Mouse (Mus musculus): Measurements from ENCODE around the gene Exoc6b. TPM values are rescaled to one million over a fixed set of nuclear protein-coding genes. Genes with fewer than 3 reads are reported as not detected.
"Not testable (repeated sequence)": the region's sequence is repeated elsewhere in the genome, so short reads cannot be mapped to it uniquely, and the experiment has no call there.

Exoc6b gene
- polyA plus RNA-seq, 1 experiment: 7.7 TPM

- no peaks in the 10 kb centered on the region for H3K79me3 ChIP-seq (ENCODE audit: low read depth)
- no peaks in the 10 kb centered on the region for H3K79me2 ChIP-seq (ENCODE audit: control insufficient read depth, insufficient read depth)
- H3K4me3 ChIP-seq (ENCODE audit: insufficient read depth, poor library complexity, severe bottlenecking): no peak overlapping the region
- H3ac ChIP-seq (ENCODE audit: control insufficient read depth, insufficient read length, low read depth): no peak overlapping the region
- no peaks in the 10 kb centered on the region for H3K36me3 ChIP-seq (ENCODE audit: control insufficient read depth, insufficient read depth)
- no peaks in the 10 kb centered on the region for H3K27me3 ChIP-seq (ENCODE audit: control insufficient read depth, insufficient read depth, insufficient read length)
- TF ChIP-seq CEBPB (IDR thresholded peaks at IDR 0.05; ENCODE audit: low read depth): peak; percentile 79
- no peak for TF ChIP-seq USF1 (IDR thresholded peaks at IDR 0.05; ENCODE audit: low read depth)
- peak; percentile 28 for TF ChIP-seq MAX (IDR thresholded peaks at IDR 0.05)
- no peak for TF ChIP-seq CTCF (IDR thresholded peaks at IDR 0.05; ENCODE audit: control insufficient read depth, insufficient read depth, insufficient read length)
- no peak for TF ChIP-seq FOSL1 (IDR thresholded peaks at IDR 0.05; ENCODE audit: insufficient read depth, low read length, poor library complexity, severe bottlenecking)
- TF ChIP-seq MYOD1 (IDR thresholded peaks at IDR 0.05; ENCODE audit: control insufficient read depth, insufficient read length, low read depth): no peak
- TF ChIP-seq MYOG (IDR thresholded peaks at IDR 0.05; ENCODE audit: control insufficient read depth, extremely low read depth, insufficient read length): no peak
These were observed 18.1 kb upstream of the Exoc6b start for GRCm38 (mm10) chr6:85087425-85087824.

GRCm38 (mm10) chr6:85086645-85087044, 17.3 kb upstream of the Exoc6b start:
- Histone ChIP-seq H3K79me3 (ENCODE audit: low read depth) (no peaks in the 10 kb centered on the region), H3K4me3 (ENCODE audit: insufficient read depth, poor library complexity, severe bottlenecking) (no peak overlapping the region), H3K27me3 (ENCODE audit: control insufficient read depth, insufficient read depth, insufficient read length) (peaks cover 3% of the 10 kb centered on the region), H3ac (ENCODE audit: control insufficient read depth, insufficient read length, low read depth) (no peak overlapping the region), H3K36me3 (ENCODE audit: control insufficient read depth, insufficient read depth) (no peaks in the 10 kb centered on the region), H3K79me2 (ENCODE audit: control insufficient read depth, insufficient read depth) (no peaks in the 10 kb centered on the region)
- peak; percentile 21 for TF ChIP-seq CEBPB (IDR thresholded peaks at IDR 0.05; ENCODE audit: low read depth)
- TF ChIP-seq MAX (IDR thresholded peaks at IDR 0.05): no peak

- not testable (repeated sequence) for H3K36me3 ChIP-seq (ENCODE audit: control insufficient read depth, insufficient read depth); H3K4me3 ChIP-seq (ENCODE audit: insufficient read depth, poor library complexity, severe bottlenecking)
These were observed 6.9 kb upstream of the Exoc6b start for GRCm38 (mm10) chr6:85076179-85076720.

DNA sequence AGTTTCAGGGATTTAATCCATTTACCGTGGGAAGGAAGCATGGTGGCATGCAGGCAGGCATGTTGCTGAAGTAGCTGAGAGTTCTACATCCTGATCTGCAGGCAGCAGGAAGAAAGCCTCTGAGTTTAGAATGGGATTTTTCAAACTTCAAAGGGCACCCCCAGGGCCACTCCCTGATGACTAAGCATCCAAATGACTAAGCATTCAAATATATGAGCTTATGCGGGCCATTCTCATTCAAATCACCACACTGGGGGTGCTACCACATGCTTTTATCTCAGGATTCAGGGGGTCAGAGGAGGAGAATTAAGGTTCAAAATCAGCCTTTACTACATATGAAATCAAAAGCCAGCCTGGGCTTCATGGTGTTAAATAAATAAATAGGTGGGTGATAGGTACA, 5.7 kb upstream of the Exoc6b start:
- Histone ChIP-seq H3K27me3 (ENCODE audit: control insufficient read depth, insufficient read depth, insufficient read length) (no peaks in the 10 kb centered on the region), H3K36me3 (ENCODE audit: control insufficient read depth, insufficient read depth) (no peaks in the 10 kb centered on the region), H3ac (ENCODE audit: control insufficient read depth, insufficient read length, low read depth) (no peak overlapping the region), H3K79me3 (ENCODE audit: low read depth) (no peaks in the 10 kb centered on the region), H3K79me2 (ENCODE audit: control insufficient read depth, insufficient read depth) (no peaks in the 10 kb centered on the region), H3K4me3 (ENCODE audit: insufficient read depth, poor library complexity, severe bottlenecking) (no peak overlapping the region)
- TF ChIP-seq FOSL1 (IDR thresholded peaks at IDR 0.05; ENCODE audit: insufficient read depth, low read length, poor library complexity, severe bottlenecking) (peak; percentile 70), USF1 (IDR thresholded peaks at IDR 0.05; ENCODE audit: low read depth) (no peak), MYOD1 (IDR thresholded peaks at IDR 0.05; ENCODE audit: control insufficient read depth, insufficient read length, low read depth) (no peak), CTCF (IDR thresholded peaks at IDR 0.05; ENCODE audit: control insufficient read depth, insufficient read depth, insufficient read length) (no peak), CEBPB (IDR thresholded peaks at IDR 0.05; ENCODE audit: low read depth) (no peak), MYOG (IDR thresholded peaks at IDR 0.05; ENCODE audit: control insufficient read depth, extremely low read depth, insufficient read length) (no peak), MAX (IDR thresholded peaks at IDR 0.05) (peak; percentile 41)

More at GRCm38 (mm10) chr6:85076179-85076720, 6.9 kb upstream of the Exoc6b start:
- H3ac ChIP-seq (ENCODE audit: control insufficient read depth, insufficient read length, low read depth); H3K27me3 ChIP-seq (ENCODE audit: control insufficient read depth, insufficient read depth, insufficient read length); H3K79me3 ChIP-seq (ENCODE audit: low read depth); H3K79me2 ChIP-seq (ENCODE audit: control insufficient read depth, insufficient read depth): not testable (repeated sequence)

DNA sequence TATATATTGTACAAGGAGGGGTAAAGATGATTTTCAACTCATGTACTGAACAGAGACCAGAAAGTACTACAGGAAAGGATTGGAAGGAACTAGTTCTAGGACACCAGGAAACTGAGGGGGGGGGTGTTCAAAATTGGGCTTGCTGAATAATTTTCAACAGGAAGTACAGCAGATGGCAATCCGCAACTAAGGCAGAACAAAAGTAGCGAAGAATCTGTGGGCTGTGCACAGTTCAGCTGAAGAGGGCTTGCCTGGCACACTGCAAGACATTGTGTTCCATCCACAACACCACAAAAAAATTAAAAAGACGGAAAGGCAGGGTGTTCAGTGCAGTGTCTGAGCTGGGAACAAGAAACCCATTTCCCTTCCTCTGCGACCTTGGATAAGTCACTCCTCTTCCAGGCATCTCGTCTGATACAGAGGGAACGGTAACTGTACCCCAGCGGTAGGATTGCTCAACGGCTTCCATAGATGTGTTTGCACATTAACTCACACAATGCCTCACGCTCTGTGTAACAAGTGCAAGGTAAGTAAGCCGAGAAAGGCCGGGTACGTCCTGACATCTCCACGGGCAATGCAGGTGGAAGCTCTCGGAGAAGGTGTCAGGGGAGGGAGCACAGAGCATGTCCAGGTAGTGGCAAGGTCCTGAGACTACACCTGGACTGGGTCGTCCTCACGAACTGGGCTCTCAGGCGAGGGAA, 841 bp downstream of the Exoc6b start:
- Histone ChIP-seq H3K79me3 (ENCODE audit: low read depth) (peaks cover 29% of the 10 kb centered on the region), H3K36me3 (ENCODE audit: control insufficient read depth, insufficient read depth) (no peaks in the 10 kb centered on the region), H3K79me2 (ENCODE audit: control insufficient read depth, insufficient read depth) (peaks cover 57% of the 10 kb centered on the region), H3ac (ENCODE audit: control insufficient read depth, insufficient read length, low read depth) (peak overlapping the region; percentile 99), H3K4me3 (ENCODE audit: insufficient read depth, poor library complexity, severe bottlenecking) (peak overlapping the region; percentile 63), H3K27me3 (ENCODE audit: control insufficient read depth, insufficient read depth, insufficient read length) (no peaks in the 10 kb centered on the region)
- TF ChIP-seq FOSL1 (IDR thresholded peaks at IDR 0.05; ENCODE audit: insufficient read depth, low read length, poor library complexity, severe bottlenecking): no peak
- peak; percentile 64 for TF ChIP-seq CEBPB (IDR thresholded peaks at IDR 0.05; ENCODE audit: low read depth)

GRCm38 (mm10) chr6:85057641-85058040, 11.7 kb downstream of the Exoc6b start:
- TF ChIP-seq FOSL1 (IDR thresholded peaks at IDR 0.05; ENCODE audit: insufficient read depth, low read length, poor library complexity, severe bottlenecking) (no peak), CTCF (IDR thresholded peaks at IDR 0.05; ENCODE audit: control insufficient read depth, insufficient read depth, insufficient read length) (no peak), CEBPB (IDR thresholded peaks at IDR 0.05; ENCODE audit: low read depth) (no peak), MAX (IDR thresholded peaks at IDR 0.05) (no peak), MYOD1 (IDR thresholded peaks at IDR 0.05; ENCODE audit: control insufficient read depth, insufficient read length, low read depth) (no peak), MYOG (IDR thresholded peaks at IDR 0.05; ENCODE audit: control insufficient read depth, extremely low read depth, insufficient read length) (no peak), USF1 (IDR thresholded peaks at IDR 0.05; ENCODE audit: low read depth) (no peak)
- Histone ChIP-seq H3K79me3 (ENCODE audit: low read depth) (peaks cover 11% of the 10 kb centered on the region), H3K4me3 (ENCODE audit: insufficient read depth, poor library complexity, severe bottlenecking) (no peak overlapping the region), H3K79me2 (ENCODE audit: control insufficient read depth, insufficient read depth) (peaks cover 38% of the 10 kb centered on the region), H3K27me3 (ENCODE audit: control insufficient read depth, insufficient read depth, insufficient read length) (no peaks in the 10 kb centered on the region), H3ac (ENCODE audit: control insufficient read depth, insufficient read length, low read depth) (no peak overlapping the region), H3K36me3 (ENCODE audit: control insufficient read depth, insufficient read depth) (no peaks in the 10 kb centered on the region)
